ENCODE assay signal across 41 mouse cellular contexts in genomic region chr11:43601440-43601839, GRCm38 (mm10). TPM values are rescaled to one million over a fixed set of nuclear protein-coding genes. Genes with fewer than 3 reads are reported as not detected.
"Had no signal": no experiment of that assay in that cellular context is flagged by ENCODE, and none has a peak within 500 bp of the region (broad histone marks: within the 10 kb centered on the region; RNA-seq: fewer than 3 reads in every experiment).

Gene Fabp6, minus strand, starts transcription at chr11:43601540.

- DNase-seq: gastrocnemius, adult 2 months; gastrocnemius, postnatal 10 days; gastrocnemius, postnatal 25 days; heart, adult 18-20 months; heart, postnatal 10 days; heart, postnatal 4 days; kidney, adult 18-20 months; kidney, adult 8-10 months; kidney, postnatal 10 days; kidney, postnatal 25 days; kidney, postnatal 4 days; layer of hippocampus, adult 9-11 months; layer of hippocampus, postnatal 36 days; liver had no signal

- ATAC-seq: forebrain, embryonic 16.5 days; hindbrain, embryonic 16.5 days; inflammation-experienced regulatory T-cells, adult 6 months; intestine, embryonic 16.5 days had no signal

- H3K36me3 ChIP-seq: heart, embryonic 13.5 days; heart, embryonic 15.5 days; hindbrain, embryonic 10.5 days; hindbrain, embryonic 12.5 days; limb, embryonic 10.5 days; limb, embryonic 12.5 days had no signal

- H3K4me2 ChIP-seq: heart, embryonic 11.5 days; heart, embryonic 13.5 days; heart, embryonic 15.5 days; hindbrain, embryonic 12.5 days; hindbrain, embryonic 14.5 days; limb, embryonic 12.5 days; liver, embryonic 11.5 days had no signal

- H3K27me3 ChIP-seq: heart, embryonic 13.5 days; heart, embryonic 15.5 days; hindbrain, embryonic 12.5 days; limb, embryonic 12.5 days had no signal

- H3K9ac ChIP-seq: heart, embryonic 13.5 days; heart, embryonic 15.5 days; hindbrain, embryonic 12.5 days; hindbrain, embryonic 14.5 days; limb, embryonic 12.5 days had no signal

- H3K4me1 ChIP-seq: heart, embryonic 13.5 days; heart, embryonic 15.5 days; hindbrain, embryonic 10.5 days; hindbrain, embryonic 12.5 days; limb, embryonic 10.5 days; limb, embryonic 12.5 days had no signal

- H3K4me3 ChIP-seq: gastrocnemius, adult 2 months; heart, embryonic 13.5 days; heart, embryonic 15.5 days; hindbrain, embryonic 10.5 days; hindbrain, embryonic 12.5 days; left cerebral cortex, adult 2 months; limb, embryonic 10.5 days; limb, embryonic 12.5 days had no signal

- H3K9me3 ChIP-seq: heart, embryonic 13.5 days; heart, embryonic 15.5 days; hindbrain, embryonic 10.5 days; hindbrain, embryonic 12.5 days; limb, embryonic 10.5 days; limb, embryonic 12.5 days had no signal

- H3K27ac ChIP-seq: gastrocnemius, adult 2 months; heart, embryonic 13.5 days; heart, embryonic 15.5 days; hindbrain, embryonic 10.5 days; hindbrain, embryonic 12.5 days; hindbrain, embryonic 14.5 days; left cerebral cortex, adult 2 months; limb, embryonic 10.5 days; limb, embryonic 12.5 days had no signal

RNA-seq across cellular contexts. Expression of gene Fabp6, which starts in this region (rescaled TPM):
- total RNA-seq: gastrocnemius, adult 2 months; gastrocnemius, postnatal 10 days; gastrocnemius, postnatal 25 days; gastrocnemius, postnatal 4 days; granulocyte monocyte progenitor cell, adult 5-6 weeks; heart, adult 18-20 months; heart, adult 8-10 months; heart, postnatal 10 days; heart, postnatal 25 days; heart, postnatal 4 days; layer of hippocampus, adult 18-20 months; layer of hippocampus, adult 8-10 months; layer of hippocampus, postnatal 14 days; layer of hippocampus, postnatal 36 days; left cerebral cortex, adult 2 months; left cerebral cortex, postnatal 14 days; left cerebral cortex, postnatal 36 days had no signal
- polyA plus RNA-seq: forebrain, embryonic 16.5 days; frontal cortex, adult 2 months; heart, embryonic 11.5 days; heart, embryonic 13.5 days; heart, embryonic 15.5 days; hindbrain, embryonic 10.5 days; hindbrain, embryonic 12.5 days; hindbrain, embryonic 14.5 days; hindbrain, embryonic 16.5 days; inflammation-experienced regulatory T-cells, adult 6 months; kidney, embryonic 14.5 days; kidney, embryonic 16.5 days; limb, embryonic 10.5 days; limb, embryonic 12.5 days; limb, embryonic 14.5 days; liver, embryonic 11.5 days had no signal
